Mouse (Mus musculus) bone marrow, adult 2 months (tissue): ENCODE measurements around the gene Arf4.
"Not testable (repeated sequence)": the region's sequence is repeated elsewhere in the genome, so short reads cannot be mapped to it uniquely, and the experiment has no call there.

ENCODE experiments used
- CTCF ChIP-seq: fragments of 200-500 bp; IDR thresholded peaks from 2 replicates; pipeline ENCODE4 v1.5.1; 2011; ENCODE audit warnings: low read length, control low read depth; ENCODE audit not compliant: control insufficient read depth, insufficient read depth
- POLR2A ChIP-seq: fragments of 200-500 bp; IDR thresholded peaks from 2 replicates; pipeline ENCODE4 v1.6.1; 2011; ENCODE audit warnings: low read depth, mild to moderate bottlenecking, control low read depth, low read length, borderline replicate concordance; ENCODE audit not compliant: control insufficient read depth

DNA sequence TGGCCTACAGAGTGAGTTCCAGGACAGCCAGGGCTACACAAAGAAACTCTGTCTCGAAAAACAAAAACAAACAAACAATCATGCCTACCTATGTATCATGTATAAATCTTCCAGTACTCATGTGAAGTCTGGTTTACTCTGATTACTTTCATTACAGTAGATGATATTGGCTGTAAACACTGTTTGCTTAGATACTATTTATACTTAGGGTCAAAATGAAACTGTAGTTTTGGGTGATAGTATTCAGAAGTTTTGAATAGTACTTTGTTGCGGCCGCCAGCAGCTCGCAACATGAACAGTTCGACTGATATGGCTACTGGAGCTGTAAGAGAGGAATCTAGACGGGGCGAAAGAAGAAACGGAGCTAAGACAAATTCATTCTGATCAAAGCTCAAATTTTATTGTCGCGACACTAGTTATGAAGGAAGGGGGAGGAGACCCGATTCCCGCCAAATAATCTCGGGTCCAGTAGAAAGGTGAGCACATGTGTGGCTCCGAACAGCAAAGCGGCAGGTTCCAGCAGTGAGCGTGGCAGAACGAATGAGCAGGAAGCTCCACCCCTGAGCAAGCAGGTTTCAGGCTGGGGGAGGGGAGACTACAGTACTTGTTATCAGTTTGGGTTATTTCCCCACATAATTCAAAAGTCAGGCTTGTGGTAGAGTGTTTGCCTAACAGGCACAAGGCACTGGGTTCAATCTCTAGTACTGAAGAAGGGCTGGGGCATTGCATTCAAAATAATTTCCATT, 34.2 kb downstream of the Arf4 start:
- not testable (repeated sequence) for TF ChIP-seq CTCF, POLR2A
